Mouse (Mus musculus): ENCODE data around the gene Setd1b.

The Setd1b gene

GRCm38 (mm10) chr5:123142161-123143157 lies at the start of gene Setd1b:
Gene Setd1b (plus strand): TSS chr5:123142193.
- peak; percentile 70 for DNase-seq

- DNase-seq = no peak
Observed at GRCm38 (mm10) chr5:123093077-123093633, 48.8 kb upstream of the Setd1b start.

GRCm38 (mm10) chr5:123094238-123094991 lies 47.6 kb upstream of the Setd1b start:
- DNase-seq = peak; percentile 50 to 69

- no peak for DNase-seq
Observed at GRCm38 (mm10) chr5:123096299-123096698, 45.7 kb upstream of the Setd1b start.

GRCm38 (mm10) chr5:123098487-123098886 lies 43.5 kb upstream of the Setd1b start:
- no peak for DNase-seq

- no peak for DNase-seq
Observed at GRCm38 (mm10) chr5:123102376-123102775, 39.6 kb upstream of the Setd1b start.

GRCm38 (mm10) chr5:123103556-123103955 lies 38.4 kb upstream of the Setd1b start:
- DNase-seq = no peak

- no peak for DNase-seq
Observed at GRCm38 (mm10) chr5:123104769-123105168, 37.2 kb upstream of the Setd1b start.

- peak; percentile 81 to 85 for DNase-seq
Observed at GRCm38 (mm10) chr5:123109452-123110203, 32.4 kb upstream of the Setd1b start.

- DNase-seq = peak; percentile 63 to 75
Observed at GRCm38 (mm10) chr5:123110296-123110721, 31.7 kb upstream of the Setd1b start.

GRCm38 (mm10) chr5:123114109-123114508 lies 27.9 kb upstream of the Setd1b start:
- no peak for DNase-seq

GRCm38 (mm10) chr5:123114924-123115323 lies 27.1 kb upstream of the Setd1b start:
- DNase-seq = peak; percentile 68 to 69

- no peak for DNase-seq
Observed at GRCm38 (mm10) chr5:123116080-123116479, 25.9 kb upstream of the Setd1b start.

- DNase-seq = peak; percentile 89 to 91
Observed at GRCm38 (mm10) chr5:123117257-123117656, 24.7 kb upstream of the Setd1b start.

- no peak for DNase-seq
Observed at GRCm38 (mm10) chr5:123117773-123118172, 24.2 kb upstream of the Setd1b start.

- peak in 1 of 2 experiments; percentile 54 for DNase-seq
Observed at GRCm38 (mm10) chr5:123118826-123119225, 23.2 kb upstream of the Setd1b start.

- peak; percentile 71 to 73 for DNase-seq
Observed at GRCm38 (mm10) chr5:123120624-123121215, 21.3 kb upstream of the Setd1b start.

- peak in 1 of 2 experiments; percentile 60 for DNase-seq
Observed at GRCm38 (mm10) chr5:123122181-123122580, 19.8 kb upstream of the Setd1b start.

GRCm38 (mm10) chr5:123125105-123125504 lies 16.9 kb upstream of the Setd1b start:
- DNase-seq = no peak

GRCm38 (mm10) chr5:123125638-123126406 lies 16.2 kb upstream of the Setd1b start:
- DNase-seq = peak in 1 of 2 experiments; percentile 3

GRCm38 (mm10) chr5:123127031-123127430 lies 15.0 kb upstream of the Setd1b start:
- no peak for DNase-seq

All from cerebellum, postnatal 10 days (tissue).